Mouse (Mus musculus) limb, embryonic 14.5 days (tissue): ENCODE measurements around the gene Slc45a2. TPM values are rescaled to one million over a fixed set of nuclear protein-coding genes. Genes with fewer than 3 reads are reported as not detected.

Source experiments
- ATAC-seq: fragments of 200-750 bp; cut with Nextera tagmentation; 2 replicates; pipeline ENCODE4 v1.8.0; 2017; ENCODE audit warnings: low read depth, moderate number of reproducible peaks, moderate TSS enrichment; ENCODE audit not compliant: low FRiP score
- DNase-seq: peaks from one replicate; pipeline ENCODE4 v3.0.0-alpha.2; 2015; ENCODE audit warnings: low spot score
- H3K27ac ChIP-seq: fragments of 300-500 bp; sonication (generic); replicated peaks from 2 replicates; pipeline ENCODE4 v1.5.1; 2014; ENCODE audit warnings: low read depth, mild to moderate bottlenecking, low read length, moderate library complexity, mixed read lengths
- H3K27me3 ChIP-seq: fragments of 300-500 bp; sonication (generic); 2 replicates; pipeline ENCODE4 v1.6.1; 2014; ENCODE audit warnings: low read length, mixed read lengths; ENCODE audit not compliant: control insufficient read depth, insufficient read depth
- H3K36me3 ChIP-seq: fragments of 300-500 bp; sonication (generic); 2 replicates; pipeline ENCODE4 v1.6.1; 2014; ENCODE audit warnings: mild to moderate bottlenecking, low read length, moderate library complexity, mixed read lengths; ENCODE audit not compliant: control insufficient read depth, insufficient read depth
- H3K4me1 ChIP-seq: fragments of 300-500 bp; sonication (generic); 2 replicates; pipeline ENCODE4 v1.6.1; 2014; ENCODE audit warnings: antibody characterized with exemption, low read length, mixed read lengths; ENCODE audit not compliant: control insufficient read depth, insufficient read depth
- H3K4me2 ChIP-seq: fragments of 300-500 bp; sonication (generic); replicated peaks from 2 replicates; pipeline ENCODE4 v1.6.1; 2014; ENCODE audit warnings: low read depth, mild to moderate bottlenecking, low read length, moderate library complexity; ENCODE audit not compliant: severe bottlenecking
- H3K4me3 ChIP-seq: fragments of 300-500 bp; sonication (generic); replicated peaks from 2 replicates; pipeline ENCODE4 v1.5.1; 2014; ENCODE audit warnings: low read length
- H3K9ac ChIP-seq: fragments of 300-500 bp; sonication (generic); 2 replicates; pipeline ENCODE4 v1.6.1; 2014; ENCODE audit warnings: mild to moderate bottlenecking, low read depth, low read length, moderate library complexity; ENCODE audit not compliant: severe bottlenecking
- H3K9me3 ChIP-seq: fragments of 300-500 bp; sonication (generic); 2 replicates; pipeline ENCODE4 v1.6.1; 2016; ENCODE audit warnings: low read length; ENCODE audit not compliant: control insufficient read depth
- POLR2A ChIP-seq: fragments of 200-500 bp; IDR thresholded peaks from 2 replicates; pipeline ENCODE4 v1.8.0; 2012; ENCODE audit warnings: inconsistent platforms, mild to moderate bottlenecking, moderate library complexity, borderline replicate concordance; ENCODE audit not compliant: insufficient read depth, insufficient read length; ENCODE audit errors: extremely low read depth
- WGBS: fragments of 180-500 bp; shearing (Covaris S2); extraction: QIAGEN DNeasy Blood & Tissue Kit; methylation state at CpG from one replicate; pipeline ENCODE4 v1.1.7; 2014; 5-methylcytosine and 5-hydroxymethylcytosine counted together
- polyA plus RNA-seq, 2 experiments: library from polyadenylated mRNA; depleted of rRNA in 1 of 2; stranded (reverse) in 1 of 2; unstranded in 1 of 2; fragments of >200 nt; fragmentation: Nextera tagmentation in 1 of 2; extraction: Ambion mirVana in 1 of 2; gene quantifications; 2 replicates each; pipeline versions ENCODE4 v1.2.1 to v1.2.3; 2012 to 2014

The Slc45a2 gene
- polyA plus RNA-seq, 2 experiments = 0.19 to 0.65 TPM

DNA sequence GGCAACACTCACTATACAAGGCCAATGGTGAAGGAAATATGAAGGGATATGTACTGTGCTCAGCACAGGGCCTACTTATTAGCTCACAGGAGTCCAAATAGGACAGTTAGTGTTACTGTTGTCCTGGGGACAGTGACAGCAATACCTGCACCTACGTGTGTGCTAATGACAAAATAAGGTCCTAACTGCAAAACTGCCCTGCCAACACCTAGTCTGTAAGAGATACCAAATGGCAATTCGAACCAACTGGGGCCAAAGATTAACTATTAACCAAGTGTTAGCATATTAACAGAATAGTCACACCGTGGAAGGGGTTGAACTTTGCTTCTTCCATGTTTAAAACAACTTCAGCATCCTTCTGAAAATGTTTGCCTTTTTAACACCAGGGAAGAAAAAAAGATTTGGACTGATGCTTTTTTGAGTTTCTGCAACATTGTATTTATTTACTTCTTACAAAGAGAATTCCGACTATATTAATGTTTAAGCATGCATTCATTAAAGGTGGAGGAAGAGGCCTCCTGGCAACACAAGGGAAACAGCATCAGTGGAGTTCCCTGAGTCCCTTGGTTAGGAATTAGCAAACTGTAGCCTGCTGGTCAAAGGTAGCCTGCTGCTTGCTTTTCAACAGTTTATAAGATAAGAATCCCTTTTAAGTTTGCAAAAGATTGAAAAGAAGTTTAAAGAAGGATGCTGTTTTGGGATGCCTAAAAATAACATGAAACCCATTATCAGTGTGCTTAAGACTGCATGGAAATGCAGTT lies 26.5 kb downstream of the Slc45a2 start:
- H3K9me3 ChIP-seq = no peaks in the 10 kb centered on the region
- ATAC-seq (no peak), DNase-seq (no peak)
- H3K9ac ChIP-seq = no peak overlapping the region
- no peak overlapping the region for H3K27ac ChIP-seq
- no peaks in the 10 kb centered on the region for H3K36me3 ChIP-seq
- no peak for TF ChIP-seq POLR2A
- H3K4me2 ChIP-seq = no peak overlapping the region
- no peaks in the 10 kb centered on the region for H3K27me3 ChIP-seq
- no peak overlapping the region for H3K4me3 ChIP-seq
- WGBS = 78% methylated on average over 4 of the region's 4 CpGs
- H3K4me1 ChIP-seq = no peaks in the 10 kb centered on the region

DNA sequence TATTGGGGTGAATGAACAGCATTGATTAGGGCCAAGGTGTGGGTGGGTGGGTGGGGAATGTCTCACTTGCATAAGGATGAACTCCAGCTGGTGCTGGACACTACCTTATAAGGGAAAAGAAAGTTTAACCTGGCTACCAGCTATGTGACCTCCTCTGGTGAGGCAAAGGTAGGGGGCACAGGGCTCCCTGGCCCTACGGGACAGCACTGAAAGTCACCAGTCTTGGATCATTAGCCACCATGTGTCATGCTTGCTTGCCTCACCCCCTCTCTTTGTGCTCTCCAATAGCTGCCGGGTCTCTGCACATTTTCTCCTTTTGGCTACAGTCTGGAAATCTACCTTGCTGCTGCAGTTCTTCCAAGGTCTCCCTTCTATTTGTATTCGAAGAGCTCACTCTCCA lies 29.7 kb downstream of the Slc45a2 start:
- Histone ChIP-seq H3K9me3 (no peaks in the 10 kb centered on the region), H3K36me3 (no peaks in the 10 kb centered on the region), H3K27me3 (peaks cover 15% of the 10 kb centered on the region), H3K27ac (no peak overlapping the region), H3K9ac (no peak overlapping the region), H3K4me1 (no peaks in the 10 kb centered on the region), H3K4me2 (no peak overlapping the region), H3K4me3 (no peak overlapping the region)
- 82% methylated on average over 3 of the region's 3 CpGs for WGBS
- DNase-seq (no peak), ATAC-seq (no peak)
- TF ChIP-seq POLR2A = no peak

DNA sequence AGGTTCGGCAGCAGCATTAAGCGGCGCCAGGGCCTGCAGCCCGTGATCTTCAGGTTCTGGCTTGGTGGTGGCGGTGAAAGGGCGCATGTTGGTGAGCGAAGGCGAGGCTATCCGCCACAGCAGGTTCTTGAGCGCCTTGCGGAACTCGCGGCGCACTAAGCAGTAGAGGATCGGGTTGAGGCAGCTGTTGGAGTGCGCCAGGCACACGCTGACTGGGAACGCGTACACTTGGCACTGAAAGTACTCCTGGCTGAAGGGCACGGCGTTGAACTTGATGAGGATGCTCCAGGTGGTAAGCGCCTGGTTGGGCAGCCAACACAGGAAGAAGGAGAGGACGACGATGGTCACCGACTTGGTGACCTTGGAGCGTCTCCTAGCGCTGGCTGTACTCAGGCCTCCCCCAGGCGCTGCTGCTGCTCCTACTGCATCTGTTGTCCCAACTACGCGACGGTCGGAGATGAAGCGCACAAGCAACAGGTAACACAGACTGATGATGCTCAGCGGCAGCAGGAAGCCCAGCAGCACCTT lies 35.5 kb downstream of the Slc45a2 start:
- ATAC-seq (no peak), DNase-seq (no peak)
- peak overlapping the region; percentile 38 for H3K4me3 ChIP-seq
- H3K36me3 ChIP-seq = no peaks in the 10 kb centered on the region
- peak overlapping the region; percentile 58 for H3K4me2 ChIP-seq
- TF ChIP-seq POLR2A = no peak
- H3K27ac ChIP-seq = no peak overlapping the region
- WGBS = 4% methylated on average over 34 of the region's 34 CpGs
- H3K9me3 ChIP-seq = no peaks in the 10 kb centered on the region
- peaks cover 15% of the 10 kb centered on the region for H3K4me1 ChIP-seq
- H3K27me3 ChIP-seq = peaks cover 47% of the 10 kb centered on the region
- H3K9ac ChIP-seq = 0 out of 2 replicates have a peak overlapping the region, but pooled peaks have one; percentile 21

DNA sequence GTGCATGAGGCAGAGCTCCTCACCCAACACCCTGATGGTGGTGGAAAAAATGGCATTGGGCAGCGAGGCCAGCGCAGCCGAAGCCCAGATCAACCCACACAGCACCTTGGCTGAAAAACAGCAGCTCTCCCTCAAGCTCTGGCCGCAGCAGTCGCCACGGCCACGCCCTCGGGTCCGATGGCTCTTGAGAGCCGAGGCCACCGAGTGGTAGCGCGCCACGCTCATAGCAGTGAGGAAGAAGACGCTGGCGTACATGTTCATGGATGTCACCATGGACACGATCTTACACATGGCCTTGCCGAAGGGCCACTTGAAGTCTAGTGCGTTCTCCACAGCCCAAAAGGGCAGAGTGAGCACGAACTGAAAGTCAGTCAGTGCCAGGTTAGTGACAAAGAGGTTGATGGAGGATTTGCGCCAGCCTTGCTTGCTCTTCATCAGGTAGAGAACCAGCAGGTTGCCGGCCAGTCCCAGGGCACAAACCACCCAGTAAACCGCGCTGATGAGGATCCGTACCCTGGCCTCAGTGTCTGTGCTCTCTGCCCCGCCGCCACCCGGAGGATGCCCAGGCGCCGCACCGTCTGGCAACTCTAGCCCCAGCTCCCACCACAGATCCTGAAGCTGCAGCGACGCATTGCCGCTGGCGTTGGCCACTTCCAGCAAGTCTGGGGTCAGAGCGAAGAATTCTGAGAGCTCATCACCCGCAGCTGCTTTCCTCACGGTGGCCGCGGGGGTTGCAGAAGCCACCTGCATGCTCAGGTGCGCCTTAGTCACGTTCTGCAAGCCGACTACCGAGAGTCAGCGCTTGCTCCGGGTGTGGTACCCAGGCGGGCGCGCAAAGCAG lies 36.2 kb downstream of the Slc45a2 start:
- H3K27ac ChIP-seq = no peak overlapping the region
- 2% methylated on average over 49 of the region's 49 CpGs for WGBS
- TF ChIP-seq POLR2A = no peak
- no peaks in the 10 kb centered on the region for H3K36me3 ChIP-seq
- peak overlapping the region; percentile 38 for H3K4me3 ChIP-seq
- peak overlapping the region; percentile 21; the same call in 1 of the 2 replicates for H3K9ac ChIP-seq
- H3K4me2 ChIP-seq = peak overlapping the region; percentile 58
- H3K4me1 ChIP-seq = peaks cover 15% of the 10 kb centered on the region
- DNase-seq (no peak), ATAC-seq (no peak)
- H3K27me3 ChIP-seq = peaks cover 47% of the 10 kb centered on the region
- no peaks in the 10 kb centered on the region for H3K9me3 ChIP-seq

DNA sequence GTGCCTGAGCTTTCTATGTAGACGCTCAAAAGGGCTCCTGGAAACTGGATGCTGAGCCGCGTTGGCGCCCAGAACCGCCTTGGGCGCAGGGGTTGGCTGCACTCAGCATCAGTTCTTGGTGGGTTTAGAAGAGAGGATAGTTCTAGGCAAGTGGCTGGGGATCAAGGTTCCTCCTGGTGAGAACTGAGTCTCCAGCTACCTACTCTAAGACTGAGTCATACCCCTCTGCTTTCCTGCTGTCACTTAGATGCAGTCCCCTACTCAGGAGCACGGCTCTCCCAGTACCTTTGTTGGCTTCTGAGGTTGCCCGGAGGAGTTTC lies 36.8 kb downstream of the Slc45a2 start:
- no peak for DNase-seq
- no peaks in the 10 kb centered on the region for H3K9me3 ChIP-seq

More for the DNA sequence above, 36.8 kb downstream of the Slc45a2 start:
- Histone ChIP-seq H3K4me2 (peak overlapping the region; percentile 58), H3K4me3 (peak overlapping the region; percentile 38), H3K27me3 (peaks cover 47% of the 10 kb centered on the region), H3K36me3 (no peaks in the 10 kb centered on the region), H3K27ac (no peak overlapping the region), H3K9ac (no peak overlapping the region), H3K4me1 (peaks cover 15% of the 10 kb centered on the region)
- 3% methylated on average over 8 of the region's 8 CpGs for WGBS
- TF ChIP-seq POLR2A = no peak
- no peak for ATAC-seq
